In genomic region chr5:115543509-115544253, GRCm38 (mm10) we compare ENCODE assay signal across 8 mouse cellular contexts. TPM values are rescaled to one million over a fixed set of nuclear protein-coding genes. Genes with fewer than 3 reads are reported as not detected.
DNase-seq lines count a peak whose midpoint lies in the region; ATAC-seq lines count a peak whose summit lies in the region.

No protein-coding gene starts in this region.

- WGBS in embryonic facial prominence, embryonic 13.5 days = 38% methylated on average over 17 of the region's 17 CpGs
- 56% methylated on average over 17 of the region's 17 CpGs for WGBS in neural tube, embryonic 15.5 days

- H3K4me1 ChIP-seq in embryonic facial prominence, embryonic 13.5 days = peaks cover 58% of the 10 kb centered on the region
- peaks cover 32% of the 10 kb centered on the region for H3K4me1 ChIP-seq in neural tube, embryonic 15.5 days

- peak overlapping the region; percentile 57 for H3K9ac ChIP-seq in embryonic facial prominence, embryonic 13.5 days
- no peak overlapping the region for H3K9ac ChIP-seq in neural tube, embryonic 15.5 days (replicated peaks)

- no peaks in the 10 kb centered on the region for H3K27me3 ChIP-seq in embryonic facial prominence, embryonic 13.5 days
- H3K27me3 ChIP-seq in neural tube, embryonic 15.5 days (replicated peaks) = no peaks in the 10 kb centered on the region

- no peaks in the 10 kb centered on the region for H3K9me3 ChIP-seq in embryonic facial prominence, embryonic 13.5 days
- no peaks in the 10 kb centered on the region for H3K9me3 ChIP-seq in neural tube, embryonic 15.5 days (replicated peaks)

- ATAC-seq in embryonic facial prominence, embryonic 13.5 days (ENCODE audit: insufficient number of reproducible peaks, insufficient read depth, low FRiP score, low TSS enrichment, low read depth) = peak; percentile 21
- peak; percentile 70 for ATAC-seq in neural tube, embryonic 15.5 days (ENCODE audit: low FRiP score)

- peaks cover 44% of the 10 kb centered on the region for H3K36me3 ChIP-seq in embryonic facial prominence, embryonic 13.5 days
- peaks cover 30% of the 10 kb centered on the region for H3K36me3 ChIP-seq in neural tube, embryonic 15.5 days

- no peak overlapping the region for H3K4me3 ChIP-seq in embryonic facial prominence, embryonic 13.5 days
- H3K4me3 ChIP-seq in neural tube, embryonic 15.5 days (replicated peaks) = no peak overlapping the region

- H3K4me2 ChIP-seq in embryonic facial prominence, embryonic 13.5 days = peak overlapping the region; percentile 38
- peak overlapping the region; percentile 19 for H3K4me2 ChIP-seq in neural tube, embryonic 15.5 days

- peak; percentile 58 for DNase-seq in retina, postnatal 1 day
- DNase-seq in retina, embryonic 14.5 days (ENCODE audit: low spot score) = no peak
- peak; percentile 70 to 81 for DNase-seq in heart, postnatal 10 days
- peak; percentile 87 to 93 for DNase-seq in kidney, postnatal 36 days
- peak; percentile 88 to 93 for DNase-seq in lung, adult 18-20 months
- DNase-seq in embryo, embryonic 9.5 days (ENCODE audit: extremely low spot score) = no peak

- peak overlapping the region; percentile 71 for H3K27ac ChIP-seq in embryonic facial prominence, embryonic 13.5 days
- H3K27ac ChIP-seq in neural tube, embryonic 15.5 days (replicated peaks) = peak overlapping the region; percentile 39; the same call in 1 of the 2 replicates

- intact Hi-C loops in heart, postnatal 10 days (cut with DNase I) = no loop called here

RNA-seq across cellular contexts. Expression of gene Rplp0, which starts 15.6 kb away (rescaled TPM):
- 1,563 and 1,729 TPM in 2 replicates for polyA plus RNA-seq in embryonic facial prominence, embryonic 13.5 days (2015; fragmentation: Nextera tagmentation; extraction: Ambion mirVana)
- total RNA-seq in heart, postnatal 10 days (2021) = 100 to 1,000 TPM; 788 to 793 TPM
- 785 and 1,036 TPM in 2 replicates for polyA plus RNA-seq in neural tube, embryonic 15.5 days (2015; fragmentation: Nextera tagmentation; extraction: Ambion mirVana)

RNA-seq across cellular contexts. Expression of gene Gcn1l1, which starts 21.4 kb away (rescaled TPM):
- polyA plus RNA-seq in embryonic facial prominence, embryonic 13.5 days (2015; fragmentation: Nextera tagmentation; extraction: Ambion mirVana) = 45.8 and 47.9 TPM in 2 replicates
- total RNA-seq in heart, postnatal 10 days (2021) = 10 to 100 TPM; 47.2 to 51.7 TPM
- polyA plus RNA-seq in neural tube, embryonic 15.5 days (2015; fragmentation: Nextera tagmentation; extraction: Ambion mirVana) = 35.7 and 37.6 TPM in 2 replicates

RNA-seq across cellular contexts. Expression of gene Pxn, which starts 37.2 kb away (rescaled TPM):
- polyA plus RNA-seq in embryonic facial prominence, embryonic 13.5 days (2015; fragmentation: Nextera tagmentation; extraction: Ambion mirVana) = 39.6 and 44.2 TPM in 2 replicates
- 10 to 100 TPM; 58.9 to 64.7 TPM for total RNA-seq in heart, postnatal 10 days (2021)
- 21.3 and 28.2 TPM in 2 replicates for polyA plus RNA-seq in neural tube, embryonic 15.5 days (2015; fragmentation: Nextera tagmentation; extraction: Ambion mirVana)

RNA-seq across cellular contexts. Expression of gene Sirt4, which starts 59.2 kb away (rescaled TPM):
- 24.8 and 28.1 TPM in 2 replicates for polyA plus RNA-seq in embryonic facial prominence, embryonic 13.5 days (2015; fragmentation: Nextera tagmentation; extraction: Ambion mirVana)
- 10 to 100 TPM; 14.3 to 20.2 TPM for total RNA-seq in heart, postnatal 10 days (2021)
- 31.0 and 37.1 TPM in 2 replicates for polyA plus RNA-seq in neural tube, embryonic 15.5 days (2015; fragmentation: Nextera tagmentation; extraction: Ambion mirVana)

Comparison
In these comparisons a context has a peak if more than half of its experiments do, and no peak if none do; other contexts are left out.
1. DNase-seq: peak in retina, postnatal 1 day (single experiment), heart, postnatal 10 days (2 of 2), kidney, postnatal 36 days (2 of 2) and lung, adult 18-20 months (2 of 2); none in retina, embryonic 14.5 days (single experiment) and embryo, embryonic 9.5 days (single experiment).